Mouse (Mus musculus) midbrain, postnatal 0 days (tissue): ENCODE results near the gene Tmtc3. TPM values are rescaled to one million over a fixed set of nuclear protein-coding genes. Genes with fewer than 3 reads are reported as not detected.
"Not testable (repeated sequence)": the region's sequence is repeated elsewhere in the genome, so short reads cannot be mapped to it uniquely, and the experiment has no call there.

Source experiments
- ATAC-seq: fragments of 200-750 bp; cut with Nextera tagmentation; 2 replicates; pipeline ENCODE4 v1.8.0; 2017; ENCODE audit warnings: moderate number of reproducible peaks, mild to moderate bottlenecking, moderate TSS enrichment, moderate library complexity; ENCODE audit not compliant: low FRiP score
- DNase-seq: peaks from one replicate; pipeline ENCODE4 v3.0.0-alpha.2; 2015; ENCODE audit warnings: low spot score
- H3K27ac ChIP-seq: fragments of 300-500 bp; sonication (generic); 2 replicates; pipeline ENCODE4 v1.5.1; 2014; ENCODE audit warnings: low read depth, mild to moderate bottlenecking, low read length, mixed read lengths
- H3K27me3 ChIP-seq: fragments of 300-500 bp; sonication (generic); 2 replicates; pipeline ENCODE4 v1.6.1; 2014; ENCODE audit warnings: low read length, control low read depth, mixed read lengths; ENCODE audit not compliant: insufficient read depth
- H3K36me3 ChIP-seq: fragments of 300-500 bp; sonication (generic); 2 replicates; pipeline ENCODE4 v1.6.1; 2014; ENCODE audit warnings: low read length, control low read depth, mixed read lengths; ENCODE audit not compliant: insufficient read depth
- H3K4me1 ChIP-seq: fragments of 300-500 bp; sonication (generic); 2 replicates; pipeline ENCODE4 v1.6.1; 2014; ENCODE audit warnings: mild to moderate bottlenecking, control low read depth, antibody characterized with exemption, low read length, mixed read lengths; ENCODE audit not compliant: insufficient read depth
- H3K4me2 ChIP-seq: fragments of 300-500 bp; sonication (generic); 2 replicates; pipeline ENCODE4 v1.6.1; 2014; ENCODE audit warnings: low read depth, mild to moderate bottlenecking, low read length, mixed read lengths; ENCODE audit not compliant: poor library complexity, severe bottlenecking
- H3K4me3 ChIP-seq: fragments of 300-500 bp; sonication (generic); 2 replicates; pipeline ENCODE4 v1.5.1; 2014; ENCODE audit warnings: low read depth, mild to moderate bottlenecking, low read length, moderate library complexity
- H3K9ac ChIP-seq: fragments of 300-500 bp; sonication (generic); replicated peaks from 2 replicates; pipeline ENCODE4 v1.6.1; 2014; ENCODE audit warnings: mild to moderate bottlenecking, low read length, moderate library complexity, mixed read lengths; ENCODE audit not compliant: poor library complexity, severe bottlenecking
- H3K9me3 ChIP-seq: fragments of 300-500 bp; sonication (generic); 2 replicates; pipeline ENCODE4 v1.6.1; 2016; ENCODE audit warnings: low read length, control low read depth
- CTCF ChIP-seq: IDR thresholded peaks from 2 replicates; pipeline ENCODE4 v1.5.1; 2016; ENCODE audit warnings: antibody characterized with exemption, mild to moderate bottlenecking
- WGBS: fragments of 180-500 bp; shearing (Covaris S2); extraction: QIAGEN DNeasy Blood & Tissue Kit; methylation state at CpG from one replicate; pipeline ENCODE4 v1.1.7; 2014; 5-methylcytosine and 5-hydroxymethylcytosine counted together
- polyA plus RNA-seq: library from polyadenylated mRNA; unstranded; fragments of >200 nt; fragmentation: Nextera tagmentation; extraction: Ambion mirVana; gene quantifications from 2 replicates; pipeline ENCODE4 v1.2.1, GENCODE M21; 2015
- total RNA-seq: library from RNA; depleted of rRNA; stranded (reverse); fragments of >200 nt; gene quantifications from 2 replicates; pipeline ENCODE4 v1.2.3, GENCODE M21; 2014; rRNA removed

The Tmtc3 gene
- total and polyA plus RNA-seq, 2 experiments from 2014 or later = 6.2 to 20.1 TPM

- no peak overlapping the region for H3K4me3 ChIP-seq
- H3K9me3 ChIP-seq = no peaks in the 10 kb centered on the region
- peaks cover 10% of the 10 kb centered on the region; the same call in 1 of the 2 replicates for H3K36me3 ChIP-seq
- H3K27me3 ChIP-seq = no peaks in the 10 kb centered on the region
- DNase-seq (peak; percentile 13), ATAC-seq (no peak)
- no peak overlapping the region for H3K9ac ChIP-seq
- TF ChIP-seq CTCF = peak; percentile 65
- no peaks in the 10 kb centered on the region for H3K4me1 ChIP-seq
- H3K4me2 ChIP-seq = no peak overlapping the region
- no peak overlapping the region for H3K27ac ChIP-seq
Observed at GRCm38 (mm10) chr10:100449394-100449793, 37.8 kb downstream of the Tmtc3 start.

- H3K9me3 ChIP-seq = no peaks in the 10 kb centered on the region
- H3K4me2 ChIP-seq = no peak overlapping the region
- H3K27ac ChIP-seq = no peak overlapping the region
- H3K27me3 ChIP-seq = no peaks in the 10 kb centered on the region
- DNase-seq (no peak), ATAC-seq (no peak)
- no peaks in the 10 kb centered on the region for H3K4me1 ChIP-seq
- H3K36me3 ChIP-seq = no peaks in the 10 kb centered on the region
- 90% methylated on average over 2 of the region's 2 CpGs for WGBS
- no peak overlapping the region for H3K9ac ChIP-seq
- TF ChIP-seq CTCF = no peak
- H3K4me3 ChIP-seq = no peak overlapping the region
Observed at GRCm38 (mm10) chr10:100427592-100427991, 59.6 kb downstream of the Tmtc3 start.

- ATAC-seq (no peak), DNase-seq (no peak)
- Histone ChIP-seq H3K9ac (no peak overlapping the region), H3K4me2 (no peak overlapping the region), H3K4me1 (no peaks in the 10 kb centered on the region), H3K27ac (no peak overlapping the region), H3K27me3 (no peaks in the 10 kb centered on the region), H3K9me3 (no peaks in the 10 kb centered on the region), H3K4me3 (no peak overlapping the region), H3K36me3 (no peaks in the 10 kb centered on the region)
- 85% methylated on average over 7 of the region's 7 CpGs for WGBS
- TF ChIP-seq CTCF = no peak
Observed at GRCm38 (mm10) chr10:100415566-100415965, 71.6 kb downstream of the Tmtc3 start.

- ATAC-seq, DNase-seq, H3K4me3 ChIP-seq, H3K9me3 ChIP-seq, H3K27me3 ChIP-seq, H3K36me3 ChIP-seq, H3K9ac ChIP-seq, H3K27ac ChIP-seq, H3K4me1 ChIP-seq, H3K4me2 ChIP-seq: not testable (repeated sequence)
- WGBS = 94% methylated on average over 6 of the region's 6 CpGs
Observed at GRCm38 (mm10) chr10:100402301-100402700, 84.8 kb downstream of the Tmtc3 start.

Other genes with a start within 250 kb of the Tmtc3 start
- not detected in 2 replicates for gene Gm4301, start 151.7 kb downstream of the Tmtc3 start, total RNA-seq
- gene Gm4301, start 151.7 kb downstream of the Tmtc3 start, polyA plus RNA-seq = not detected in 2 replicates
- 0.16 TPM in 1 of 2 replicates, not detected in the other for gene Gm4302, start 146.5 kb downstream of the Tmtc3 start, total RNA-seq
- not detected in 2 replicates for gene Gm4302, start 146.5 kb downstream of the Tmtc3 start, polyA plus RNA-seq
- not detected in 2 replicates for gene Gm4303, start 141.4 kb downstream of the Tmtc3 start, total RNA-seq
- not detected in 2 replicates for gene Gm4303, start 141.4 kb downstream of the Tmtc3 start, polyA plus RNA-seq
- gene Gm4305, start 136.3 kb downstream of the Tmtc3 start, total RNA-seq = not detected in 2 replicates
- not detected in 2 replicates for gene Gm4305, start 136.3 kb downstream of the Tmtc3 start, polyA plus RNA-seq
- not detected in 2 replicates for gene Gm4307, start 126.0 kb downstream of the Tmtc3 start, total RNA-seq
- gene Gm4307, start 126.0 kb downstream of the Tmtc3 start, polyA plus RNA-seq = not detected in 2 replicates
- gene Gm4312, start 104.8 kb downstream of the Tmtc3 start, total RNA-seq = not detected in 2 replicates
- gene Gm4312, start 104.8 kb downstream of the Tmtc3 start, polyA plus RNA-seq = not detected in 2 replicates
- 3.9 and 5.3 TPM in 2 replicates for gene Cep290, start 208 bp upstream of the Tmtc3 start, total RNA-seq
- gene Cep290, start 208 bp upstream of the Tmtc3 start, polyA plus RNA-seq = 4.7 and 5.1 TPM in 2 replicates
- gene 4930430F08Rik, start 103.1 kb upstream of the Tmtc3 start, total RNA-seq = 20.9 and 27.7 TPM in 2 replicates
- 15.4 and 18.3 TPM in 2 replicates for gene 4930430F08Rik, start 103.1 kb upstream of the Tmtc3 start, polyA plus RNA-seq
- not detected in 2 replicates for gene 1700017N19Rik, start 103.1 kb upstream of the Tmtc3 start, total RNA-seq
- gene 1700017N19Rik, start 103.1 kb upstream of the Tmtc3 start, polyA plus RNA-seq = 0.25 and 0.27 TPM in 2 replicates